Mouse (Mus musculus) left cerebral cortex, adult 18-20 months (tissue): ENCODE measurements around the gene Bnip1. TPM values are rescaled to one million over a fixed set of nuclear protein-coding genes. Genes with fewer than 3 reads are reported as not detected.

ENCODE experiments used
- DNase-seq, 2 experiments: peaks; one replicate each; pipeline ENCODE4 v3.0.0; 2021 to 2022; ENCODE audit warnings: low spot score in 2 of 2, mixed read lengths in 1 of 2
- total RNA-seq, 2 experiments: library from RNA; stranded (reverse); gene quantifications; 2 replicates each; pipeline ENCODE4 v1.2.3; 2021

Gene Bnip1
- total RNA-seq, 2 experiments from 2014 or later = 31.6 to 31.7 TPM

- no peak for DNase-seq
Measured at GRCm38 (mm10) chr17:26793068-26793765, 12.4 kb downstream of the Bnip1 start.

- DNase-seq = peak; percentile 49 to 54
Measured at GRCm38 (mm10) chr17:26794744-26795143, 13.9 kb downstream of the Bnip1 start.

GRCm38 (mm10) chr17:26795386-26795785 is 14.5 kb downstream of the Bnip1 start:
- DNase-seq = no peak

GRCm38 (mm10) chr17:26797379-26798128 is 16.7 kb downstream of the Bnip1 start:
- DNase-seq = no peak

GRCm38 (mm10) chr17:26802886-26803285 is 22.0 kb downstream of the Bnip1 start:
- DNase-seq = no peak

- DNase-seq = no peak
Measured at GRCm38 (mm10) chr17:26812607-26813006, 31.7 kb downstream of the Bnip1 start.

- no peak for DNase-seq
Measured at GRCm38 (mm10) chr17:26813497-26813896, 32.6 kb downstream of the Bnip1 start.

- no peak for DNase-seq
Measured at GRCm38 (mm10) chr17:26816810-26817209, 35.9 kb downstream of the Bnip1 start.

GRCm38 (mm10) chr17:26817776-26818175 is 36.9 kb downstream of the Bnip1 start:
- no peak for DNase-seq

GRCm38 (mm10) chr17:26826131-26826530 is 45.3 kb downstream of the Bnip1 start:
- DNase-seq = no peak

- no peak for DNase-seq
Measured at GRCm38 (mm10) chr17:26833806-26834205, 52.9 kb downstream of the Bnip1 start.

GRCm38 (mm10) chr17:26834302-26834965 is 53.6 kb downstream of the Bnip1 start:
- DNase-seq = no peak

- DNase-seq = no peak
Measured at GRCm38 (mm10) chr17:26834966-26835755, 54.3 kb downstream of the Bnip1 start.

GRCm38 (mm10) chr17:26835956-26836355 is 55.1 kb downstream of the Bnip1 start:
- no peak for DNase-seq

GRCm38 (mm10) chr17:26836377-26836776 is 55.5 kb downstream of the Bnip1 start:
- DNase-seq = no peak

GRCm38 (mm10) chr17:26836786-26837545 is 56.1 kb downstream of the Bnip1 start:
- no peak for DNase-seq

GRCm38 (mm10) chr17:26837546-26837985 is 56.7 kb downstream of the Bnip1 start:
- DNase-seq = no peak

- no peak for DNase-seq
Measured at GRCm38 (mm10) chr17:26838191-26838910, 57.5 kb downstream of the Bnip1 start.

- DNase-seq = no peak
Measured at GRCm38 (mm10) chr17:26838911-26839717, 58.2 kb downstream of the Bnip1 start.
